Mouse (Mus musculus) CH12.LX (cell line): ENCODE data around the gene Olfr613. TPM values are rescaled to one million over a fixed set of nuclear protein-coding genes. Genes with fewer than 3 reads are reported as not detected.

Experiments
- DNase-seq: peaks from one replicate; pipeline ENCODE4 v3.0.0-alpha.2; 2013; ENCODE audit errors: extremely low read depth
- H3K27ac ChIP-seq: 2 replicates; pipeline ENCODE4 v1.5.1; 2012; ENCODE audit warnings: low read depth, mild to moderate bottlenecking, control low read depth, moderate library complexity; ENCODE audit not compliant: insufficient read depth
- H3K27me3 ChIP-seq: replicated peaks from 2 replicates; pipeline ENCODE3; 2012; ENCODE audit warnings: inconsistent platforms
- H3K36me3 ChIP-seq, 2 experiments: replicated peaks in 1 of 2; 2 replicates each; pipeline versions ENCODE3 to v1.6.1; 2012; ENCODE audit warnings: inconsistent platforms in 1 of 2, low read length in 1 of 2, mild to moderate bottlenecking in 1 of 2, mixed read lengths in 1 of 2, moderate library complexity in 1 of 2; ENCODE audit not compliant: control insufficient read depth in 1 of 2, insufficient read depth in 1 of 2
- H3K4me1 ChIP-seq, 2 experiments: 2 replicates each; pipeline ENCODE4 v1.6.1; 2012; ENCODE audit warnings: inconsistent platforms in 1 of 2, moderate library complexity in 1 of 2; ENCODE audit not compliant: insufficient read depth in 2 of 2, control insufficient read depth in 1 of 2
- H3K4me2 ChIP-seq: 2 replicates; pipeline ENCODE4 v1.6.1; 2012; ENCODE audit warnings: low read depth, mild to moderate bottlenecking, control low read depth; ENCODE audit not compliant: poor library complexity, insufficient read depth, severe bottlenecking
- H3K4me3 ChIP-seq, 3 experiments: fragments of 150-350 bp in 1 of 3; sonication (generic) in 1 of 3; replicated peaks in 1 of 3; 2 replicates each; pipeline versions ENCODE3 to v1.5.1; 2011 to 2012; ENCODE audit warnings: low read depth in 2 of 3, low read length in 2 of 3, mild to moderate bottlenecking in 2 of 3, moderate library complexity in 2 of 3, control low read depth in 1 of 3, improper control_type of control experiment in 1 of 3, inconsistent platforms in 1 of 3, mixed read lengths in 1 of 3; ENCODE audit not compliant: poor library complexity in 1 of 3
- H3K79me2 ChIP-seq: replicated peaks from 2 replicates; pipeline ENCODE4 v1.6.1; 2012; ENCODE audit warnings: mild to moderate bottlenecking, moderate library complexity; ENCODE audit not compliant: control insufficient read depth, poor library complexity, insufficient read depth, severe bottlenecking; ENCODE audit errors: extremely low read depth
- H3K9ac ChIP-seq: 2 replicates; pipeline ENCODE4 v1.6.1; 2012; ENCODE audit warnings: low read depth, mild to moderate bottlenecking, control low read depth, moderate library complexity; ENCODE audit not compliant: insufficient read depth
- H3K9me3 ChIP-seq: replicated peaks from 2 replicates; pipeline ENCODE3; 2012; ENCODE audit warnings: low read length, inconsistent platforms, mixed read lengths
- KAT2A ChIP-seq: IDR thresholded peaks from 2 replicates; pipeline ENCODE4 v1.6.1; 2012; ENCODE audit warnings: low read length, improper control_type of control experiment, inconsistent platforms; ENCODE audit not compliant: insufficient replicate concordance
- MAX ChIP-seq: IDR thresholded peaks from 2 replicates; pipeline ENCODE4 v1.6.1; 2011; ENCODE audit warnings: low read length, improper control_type of control experiment
- NRF1 ChIP-seq: IDR thresholded peaks from 2 replicates; pipeline ENCODE4 v1.6.1; 2014; ENCODE audit warnings: low read depth, mild to moderate bottlenecking, inconsistent platforms, low read length, improper control_type of control experiment, moderate library complexity
- PAX5 ChIP-seq: IDR thresholded peaks from 2 replicates; pipeline ENCODE4 v1.6.1; 2012; ENCODE audit warnings: low read length, inconsistent platforms, mixed read lengths
- POLR2A ChIP-seq: IDR thresholded peaks from 2 replicates; pipeline ENCODE4 v1.6.1; 2011; ENCODE audit warnings: low read depth, mild to moderate bottlenecking, improper control_type of control experiment, low read length
- RCOR1 ChIP-seq: conservative IDR thresholded peaks from 2 replicates; pipeline ENCODE4 v1.6.1; 2012; ENCODE audit warnings: low read depth, mild to moderate bottlenecking, inconsistent platforms, low read length, improper control_type of control experiment
- TCF12 ChIP-seq: IDR thresholded peaks from 2 replicates; pipeline ENCODE4 v1.6.1; 2014; ENCODE audit warnings: low read depth, mild to moderate bottlenecking, inconsistent platforms, low read length, improper control_type of control experiment
- dilution Hi-C: fragments of 300-500 bp; cut with MboI; formaldehyde crosslinking; loops from 2 replicates; pipeline ENCODE4 v1.14.3; 2020; ENCODE audit warnings: low sequenced_read_pairs; ENCODE audit not compliant: extremely low pct_unique_long_range_greater_than_20kb, extremely low pct_ligation_motif_present
- in situ Hi-C: fragments of 300-500 bp; cut with MboI; formaldehyde crosslinking; loops from 3 replicates; pipeline ENCODE4 v1.14.3; 2019; ENCODE audit warnings: low sequenced_read_pairs, low pct_ligation_motif_present, low pct_unique_long_range_greater_than_20kb, mixed read lengths
- polyA plus RNA-seq: library from polyadenylated mRNA; unstranded; fragments of >175 nt; gene quantifications from 2 replicates; pipeline ENCODE4 v1.2.1, GENCODE M21; 2012; ENCODE audit warnings: low read depth; ENCODE audit not compliant: insufficient read length
- total RNA-seq, 2 experiments: library from RNA; depleted of rRNA; stranded (reverse); fragments of 300-350 nt in 1 of 2; fragments of >200 nt in 1 of 2; gene quantifications; 2 replicates each; pipeline ENCODE4 v1.2.3; 2012 to 2014

Gene Olfr613
- total and polyA plus RNA-seq, 3 experiments, result not detected

GRCm38 (mm10) chr7:103600275-103600674, 52.4 kb downstream of the Olfr613 start, which contains the start of gene Olfr619:
Gene Olfr619 (plus strand): TSS chr7:103600575.
- Histone ChIP-seq H3K4me1 (no peaks in the 10 kb centered on the region), H3K36me3 (no peaks in the 10 kb centered on the region), H3K27me3 (no peaks in the 10 kb centered on the region), H3K27ac (no peak within 1 kb of the TSS), H3K9me3 (no peaks in the 10 kb centered on the region), H3K79me2 (no peaks in the 10 kb centered on the region), H3K9ac (no peak within 1 kb of the TSS), H3K4me2 (no peak within 1 kb of the TSS), H3K4me3 (no peak within 1 kb of the TSS)
- dilution Hi-C loops (no loop called here), in situ Hi-C loops (no loop called here)
- DNase-seq, result no peak
- TF ChIP-seq RCOR1, result no peak
- TF ChIP-seq MAX, result no peak
- TF ChIP-seq PAX5, result no peak
- TF ChIP-seq POLR2A, result no peak
- TF ChIP-seq NRF1, result no peak
- no peak for TF ChIP-seq TCF12
- no peak for TF ChIP-seq KAT2A

Other genes with a start within 250 kb of the Olfr613 start
Only the 20 nearest of the 33 such genes appear.
- not detected in 2 replicates for gene Olfr603, start 161.9 kb upstream of the Olfr613 start, total RNA-seq (2012; rRNA removed)
- not detected in 2 replicates for gene Olfr603, start 161.9 kb upstream of the Olfr613 start, total RNA-seq (2014; rRNA removed)
- gene Olfr603, start 161.9 kb upstream of the Olfr613 start, polyA plus RNA-seq, result not detected in 2 replicates
- gene Usp17lc, start 133.0 kb upstream of the Olfr613 start, total RNA-seq (2012; rRNA removed), result not detected in 2 replicates
- not detected in 2 replicates for gene Usp17lc, start 133.0 kb upstream of the Olfr613 start, total RNA-seq (2014; rRNA removed)
- not detected in 2 replicates for gene Usp17lc, start 133.0 kb upstream of the Olfr613 start, polyA plus RNA-seq
- not detected in 2 replicates for gene Olfr605, start 102.6 kb upstream of the Olfr613 start, total RNA-seq (2012; rRNA removed)
- gene Olfr605, start 102.6 kb upstream of the Olfr613 start, total RNA-seq (2014; rRNA removed), result not detected in 2 replicates
- not detected in 2 replicates for gene Olfr605, start 102.6 kb upstream of the Olfr613 start, polyA plus RNA-seq
- not detected in 2 replicates for gene Olfr606, start 99.0 kb upstream of the Olfr613 start, total RNA-seq (2012; rRNA removed)
- gene Olfr606, start 99.0 kb upstream of the Olfr613 start, total RNA-seq (2014; rRNA removed), result not detected in 2 replicates
- gene Olfr606, start 99.0 kb upstream of the Olfr613 start, polyA plus RNA-seq, result not detected in 2 replicates
- not detected in 2 replicates for gene Olfr607, start 83.9 kb upstream of the Olfr613 start, total RNA-seq (2012; rRNA removed)
- gene Olfr607, start 83.9 kb upstream of the Olfr613 start, total RNA-seq (2014; rRNA removed), result not detected in 2 replicates
- gene Olfr607, start 83.9 kb upstream of the Olfr613 start, polyA plus RNA-seq, result not detected in 2 replicates
- gene Olfr608, start 78.2 kb upstream of the Olfr613 start, total RNA-seq (2012; rRNA removed), result not detected in 2 replicates
- gene Olfr608, start 78.2 kb upstream of the Olfr613 start, total RNA-seq (2014; rRNA removed), result not detected in 2 replicates
- not detected in 2 replicates for gene Olfr608, start 78.2 kb upstream of the Olfr613 start, polyA plus RNA-seq
- gene Olfr609, start 50.0 kb upstream of the Olfr613 start, total RNA-seq (2012; rRNA removed), result not detected in 2 replicates
- not detected in 2 replicates for gene Olfr609, start 50.0 kb upstream of the Olfr613 start, total RNA-seq (2014; rRNA removed)
- gene Olfr609, start 50.0 kb upstream of the Olfr613 start, polyA plus RNA-seq, result not detected in 2 replicates
- gene Olfr610, start 36.0 kb upstream of the Olfr613 start, total RNA-seq (2012; rRNA removed), result not detected in 2 replicates
- gene Olfr610, start 36.0 kb upstream of the Olfr613 start, total RNA-seq (2014; rRNA removed), result not detected in 2 replicates
- not detected in 2 replicates for gene Olfr610, start 36.0 kb upstream of the Olfr613 start, polyA plus RNA-seq
- gene Olfr611, start 27.2 kb upstream of the Olfr613 start, total RNA-seq (2012; rRNA removed), result not detected in 2 replicates
- not detected in 2 replicates for gene Olfr611, start 27.2 kb upstream of the Olfr613 start, total RNA-seq (2014; rRNA removed)
- not detected in 2 replicates for gene Olfr611, start 27.2 kb upstream of the Olfr613 start, polyA plus RNA-seq
- gene Olfr612, start 5.4 kb upstream of the Olfr613 start, total RNA-seq (2012; rRNA removed), result not detected in 2 replicates
- gene Olfr612, start 5.4 kb upstream of the Olfr613 start, total RNA-seq (2014; rRNA removed), result not detected in 2 replicates
- not detected in 2 replicates for gene Olfr612, start 5.4 kb upstream of the Olfr613 start, polyA plus RNA-seq
- not detected in 2 replicates for gene Olfr615, start 8.0 kb downstream of the Olfr613 start, total RNA-seq (2012; rRNA removed)
- gene Olfr615, start 8.0 kb downstream of the Olfr613 start, total RNA-seq (2014; rRNA removed), result not detected in 2 replicates
- not detected in 2 replicates for gene Olfr615, start 8.0 kb downstream of the Olfr613 start, polyA plus RNA-seq
- gene Olfr616, start 21.1 kb downstream of the Olfr613 start, total RNA-seq (2012; rRNA removed), result not detected in 2 replicates
- not detected in 2 replicates for gene Olfr616, start 21.1 kb downstream of the Olfr613 start, total RNA-seq (2014; rRNA removed)
- gene Olfr616, start 21.1 kb downstream of the Olfr613 start, polyA plus RNA-seq, result not detected in 2 replicates
- gene Olfr617, start 25.0 kb downstream of the Olfr613 start, total RNA-seq (2012; rRNA removed), result not detected in 2 replicates
- not detected in 2 replicates for gene Olfr617, start 25.0 kb downstream of the Olfr613 start, total RNA-seq (2014; rRNA removed)
- gene Olfr617, start 25.0 kb downstream of the Olfr613 start, polyA plus RNA-seq, result not detected in 2 replicates
- gene Olfr618, start 42.0 kb downstream of the Olfr613 start, total RNA-seq (2012; rRNA removed), result not detected in 2 replicates
- gene Olfr618, start 42.0 kb downstream of the Olfr613 start, total RNA-seq (2014; rRNA removed), result not detected in 2 replicates
- not detected in 2 replicates for gene Olfr618, start 42.0 kb downstream of the Olfr613 start, polyA plus RNA-seq
- not detected in 2 replicates for gene Olfr619, start 52.5 kb downstream of the Olfr613 start, total RNA-seq (2012; rRNA removed)
- gene Olfr619, start 52.5 kb downstream of the Olfr613 start, total RNA-seq (2014; rRNA removed), result not detected in 2 replicates
- not detected in 2 replicates for gene Olfr619, start 52.5 kb downstream of the Olfr613 start, polyA plus RNA-seq
- not detected in 2 replicates for gene Olfr620, start 64.5 kb downstream of the Olfr613 start, total RNA-seq (2012; rRNA removed)
- not detected in 2 replicates for gene Olfr620, start 64.5 kb downstream of the Olfr613 start, total RNA-seq (2014; rRNA removed)
- gene Olfr620, start 64.5 kb downstream of the Olfr613 start, polyA plus RNA-seq, result not detected in 2 replicates
- not detected in 2 replicates for gene Olfr622, start 94.6 kb downstream of the Olfr613 start, total RNA-seq (2012; rRNA removed)
- gene Olfr622, start 94.6 kb downstream of the Olfr613 start, total RNA-seq (2014; rRNA removed), result not detected in 2 replicates
- gene Olfr622, start 94.6 kb downstream of the Olfr613 start, polyA plus RNA-seq, result not detected in 2 replicates
- not detected in 2 replicates for gene Olfr623, start 115.6 kb downstream of the Olfr613 start, total RNA-seq (2012; rRNA removed)
- gene Olfr623, start 115.6 kb downstream of the Olfr613 start, total RNA-seq (2014; rRNA removed), result not detected in 2 replicates
- gene Olfr623, start 115.6 kb downstream of the Olfr613 start, polyA plus RNA-seq, result not detected in 2 replicates
- not detected in 2 replicates for gene Olfr624, start 123.1 kb downstream of the Olfr613 start, total RNA-seq (2012; rRNA removed)
- gene Olfr624, start 123.1 kb downstream of the Olfr613 start, total RNA-seq (2014; rRNA removed), result not detected in 2 replicates
- not detected in 2 replicates for gene Olfr624, start 123.1 kb downstream of the Olfr613 start, polyA plus RNA-seq
- gene Olfr625-ps1, start 134.6 kb downstream of the Olfr613 start, total RNA-seq (2012; rRNA removed), result not detected in 2 replicates
- gene Olfr625-ps1, start 134.6 kb downstream of the Olfr613 start, total RNA-seq (2014; rRNA removed), result not detected in 2 replicates
- not detected in 2 replicates for gene Olfr625-ps1, start 134.6 kb downstream of the Olfr613 start, polyA plus RNA-seq